Mouse (Mus musculus): Measurements from ENCODE around the gene Siva1. TPM values are rescaled to one million over a fixed set of nuclear protein-coding genes. Genes with fewer than 3 reads are reported as not detected.
A peak's percentile ranks its signal among the peaks of the same experiment; 100 is the strongest.

Gene Siva1
- polyA plus RNA-seq (2015; fragmentation: Nextera tagmentation; extraction: Ambion mirVana) = 152 and 171 TPM in 2 replicates

DNA sequence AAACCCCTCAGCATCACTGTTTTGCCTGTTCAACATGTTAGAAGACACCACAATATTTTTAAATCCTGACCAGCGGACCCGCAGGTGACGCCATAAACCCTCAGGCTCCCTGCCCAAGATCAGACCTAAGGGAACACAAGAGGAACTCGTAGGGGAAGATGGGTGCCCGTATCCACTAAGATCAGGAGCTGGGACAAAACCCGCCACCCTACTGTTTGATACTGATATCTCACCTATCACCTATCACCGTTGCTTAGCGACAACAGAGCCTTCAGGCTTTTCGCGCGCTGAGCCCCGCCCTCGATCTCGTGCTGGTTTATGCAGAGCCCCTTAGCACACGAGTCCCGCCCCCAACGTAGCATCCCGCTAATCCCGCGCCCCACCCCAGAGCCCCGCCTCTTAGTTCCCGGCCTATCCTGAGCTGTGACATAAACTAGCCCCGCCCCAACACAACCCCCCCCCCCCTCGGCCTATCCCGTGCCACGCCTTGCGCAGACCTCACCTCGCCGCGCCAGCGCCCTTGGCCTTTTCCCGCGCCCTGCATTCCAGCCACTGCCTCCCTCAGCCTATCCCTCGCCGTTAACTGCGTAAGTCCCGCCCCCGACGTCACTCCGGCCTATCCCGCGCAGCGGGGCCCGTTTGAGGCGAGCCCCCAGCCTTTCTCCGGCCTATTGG is at the start of gene Siva1:
Gene Siva1 (plus strand): TSS at position 500 of the 675 bp plus-strand sequence.
- ATAC-seq (ENCODE audit: insufficient read depth, low FRiP score) = peak; percentile 96
- H3K27ac ChIP-seq (ENCODE audit: low read length) = peak within 1 kb of the TSS; percentile 90
- WGBS = 2% methylated on average over 46 of the region's 46 CpGs

GRCm38 (mm10) chr12:112594989-112595388 is 49.5 kb upstream of the Siva1 start:
- H3K27ac ChIP-seq (ENCODE audit: low read length) = peak overlapping the region; percentile 32; the same call in 1 of the 2 replicates
- H3K4me3 ChIP-seq (replicated peaks; ENCODE audit: low read length) = no peak overlapping the region
- no peak for ATAC-seq (ENCODE audit: insufficient read depth, low FRiP score)
- H3K4me1 ChIP-seq (ENCODE audit: control insufficient read depth, insufficient read depth, low read length) = peaks cover 34% of the 10 kb centered on the region
- peak overlapping the region; percentile 34 for H3K9ac ChIP-seq (ENCODE audit: low read length)
- no peaks in the 10 kb centered on the region for H3K27me3 ChIP-seq (ENCODE audit: control insufficient read depth, insufficient read depth, low read length)
- no peaks in the 10 kb centered on the region for H3K36me3 ChIP-seq (ENCODE audit: control insufficient read depth, insufficient read depth, low read length)
- 44% methylated on average over 4 of the region's 4 CpGs for WGBS
- H3K9me3 ChIP-seq (replicated peaks; ENCODE audit: control insufficient read depth, low read length) = no peaks in the 10 kb centered on the region
- H3K4me2 ChIP-seq (ENCODE audit: low read depth, low read length) = no peak overlapping the region

More for the DNA sequence above, at the start of gene Siva1:
- Histone ChIP-seq H3K4me3 (replicated peaks; ENCODE audit: low read length) (peak within 1 kb of the TSS; percentile 67), H3K9ac (ENCODE audit: low read length) (peak within 1 kb of the TSS; percentile 89), H3K4me1 (ENCODE audit: control insufficient read depth, insufficient read depth, low read length) (peaks cover 14% of the 10 kb centered on the region), H3K36me3 (ENCODE audit: control insufficient read depth, insufficient read depth, low read length) (no peaks in the 10 kb centered on the region; the same call in 1 of the 2 replicates), H3K27me3 (ENCODE audit: control insufficient read depth, insufficient read depth, low read length) (no peaks in the 10 kb centered on the region), H3K4me2 (ENCODE audit: low read depth, low read length) (peak within 1 kb of the TSS; percentile 74), H3K9me3 (replicated peaks; ENCODE audit: control insufficient read depth, low read length) (no peaks in the 10 kb centered on the region)

- 69% methylated on average over 4 of the region's 4 CpGs for WGBS
- ATAC-seq (ENCODE audit: insufficient read depth, low FRiP score) = peak; percentile 23; the same call in 1 of the 2 replicates
- Histone ChIP-seq H3K27me3 (ENCODE audit: control insufficient read depth, insufficient read depth, low read length) (no peaks in the 10 kb centered on the region), H3K4me1 (ENCODE audit: control insufficient read depth, insufficient read depth, low read length) (peaks cover 32% of the 10 kb centered on the region), H3K9me3 (replicated peaks; ENCODE audit: control insufficient read depth, low read length) (no peaks in the 10 kb centered on the region), H3K36me3 (ENCODE audit: control insufficient read depth, insufficient read depth, low read length) (no peaks in the 10 kb centered on the region), H3K27ac (ENCODE audit: low read length) (peak overlapping the region; percentile 32; the same call in 1 of the 2 replicates), H3K9ac (ENCODE audit: low read length) (no peak overlapping the region), H3K4me2 (ENCODE audit: low read depth, low read length) (no peak overlapping the region), H3K4me3 (replicated peaks; ENCODE audit: low read length) (no peak overlapping the region)
These were observed 48.9 kb upstream of the Siva1 start for GRCm38 (mm10) chr12:112595626-112596025.

GRCm38 (mm10) chr12:112596454-112596853 is 48.0 kb upstream of the Siva1 start:
- 60% methylated on average over 9 of the region's 9 CpGs for WGBS
- Histone ChIP-seq H3K9me3 (replicated peaks; ENCODE audit: control insufficient read depth, low read length) (no peaks in the 10 kb centered on the region), H3K27ac (ENCODE audit: low read length) (no peak overlapping the region), H3K36me3 (ENCODE audit: control insufficient read depth, insufficient read depth, low read length) (no peaks in the 10 kb centered on the region), H3K4me2 (ENCODE audit: low read depth, low read length) (no peak overlapping the region), H3K4me1 (ENCODE audit: control insufficient read depth, insufficient read depth, low read length) (peaks cover 29% of the 10 kb centered on the region), H3K4me3 (replicated peaks; ENCODE audit: low read length) (no peak overlapping the region), H3K9ac (ENCODE audit: low read length) (no peak overlapping the region), H3K27me3 (ENCODE audit: control insufficient read depth, insufficient read depth, low read length) (no peaks in the 10 kb centered on the region)
- ATAC-seq (ENCODE audit: insufficient read depth, low FRiP score) = no peak

DNA sequence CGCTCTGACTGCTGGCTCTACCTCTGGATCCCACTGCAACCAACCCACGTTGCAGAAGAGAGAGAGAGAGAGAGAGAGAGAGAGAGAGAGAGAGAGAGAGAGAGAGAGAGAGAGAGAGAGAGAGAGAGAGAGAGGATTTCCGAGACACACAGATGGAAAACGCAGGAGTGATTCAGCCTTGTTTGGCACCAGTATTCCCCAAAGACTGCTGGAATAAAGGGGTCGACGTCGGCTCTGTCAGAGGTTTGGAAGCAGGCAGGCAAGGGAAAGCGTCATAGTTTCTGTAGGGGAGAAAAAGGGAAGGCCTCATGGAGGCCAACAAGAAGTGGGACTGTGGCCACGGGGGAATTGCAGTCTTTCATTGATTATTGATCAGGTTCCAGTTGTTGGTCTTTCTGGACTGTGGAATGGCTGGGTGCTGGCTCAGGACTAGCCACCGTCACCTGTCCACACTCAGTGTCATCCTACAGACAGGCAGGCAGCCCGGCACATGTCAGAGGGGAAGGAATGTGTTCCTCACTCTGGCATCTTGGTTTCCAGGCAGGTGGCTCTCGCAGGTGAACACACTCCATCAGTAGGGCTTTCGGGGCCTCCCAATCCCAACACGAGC is 47.5 kb upstream of the Siva1 start:
- Histone ChIP-seq H3K9ac (ENCODE audit: low read length) (no peak overlapping the region), H3K4me3 (replicated peaks; ENCODE audit: low read length) (no peak overlapping the region), H3K36me3 (ENCODE audit: control insufficient read depth, insufficient read depth, low read length) (no peaks in the 10 kb centered on the region), H3K27ac (ENCODE audit: low read length) (no peak overlapping the region), H3K27me3 (ENCODE audit: control insufficient read depth, insufficient read depth, low read length) (no peaks in the 10 kb centered on the region), H3K9me3 (replicated peaks; ENCODE audit: control insufficient read depth, low read length) (no peaks in the 10 kb centered on the region), H3K4me1 (ENCODE audit: control insufficient read depth, insufficient read depth, low read length) (peaks cover 29% of the 10 kb centered on the region), H3K4me2 (ENCODE audit: low read depth, low read length) (no peak overlapping the region)
- no peak for ATAC-seq (ENCODE audit: insufficient read depth, low FRiP score)
- WGBS = 69% methylated on average over 14 of the region's 14 CpGs

GRCm38 (mm10) chr12:112597618-112598017 is 46.9 kb upstream of the Siva1 start:
- no peak for ATAC-seq (ENCODE audit: insufficient read depth, low FRiP score)
- Histone ChIP-seq H3K27me3 (ENCODE audit: control insufficient read depth, insufficient read depth, low read length) (no peaks in the 10 kb centered on the region), H3K4me3 (replicated peaks; ENCODE audit: low read length) (no peak overlapping the region), H3K27ac (ENCODE audit: low read length) (no peak overlapping the region), H3K4me2 (ENCODE audit: low read depth, low read length) (no peak overlapping the region), H3K9ac (ENCODE audit: low read length) (no peak overlapping the region), H3K4me1 (ENCODE audit: control insufficient read depth, insufficient read depth, low read length) (peaks cover 29% of the 10 kb centered on the region), H3K9me3 (replicated peaks; ENCODE audit: control insufficient read depth, low read length) (no peaks in the 10 kb centered on the region), H3K36me3 (ENCODE audit: control insufficient read depth, insufficient read depth, low read length) (no peaks in the 10 kb centered on the region)
- 87% methylated on average over 8 of the region's 8 CpGs for whole genome bisulfite sequencing

DNA sequence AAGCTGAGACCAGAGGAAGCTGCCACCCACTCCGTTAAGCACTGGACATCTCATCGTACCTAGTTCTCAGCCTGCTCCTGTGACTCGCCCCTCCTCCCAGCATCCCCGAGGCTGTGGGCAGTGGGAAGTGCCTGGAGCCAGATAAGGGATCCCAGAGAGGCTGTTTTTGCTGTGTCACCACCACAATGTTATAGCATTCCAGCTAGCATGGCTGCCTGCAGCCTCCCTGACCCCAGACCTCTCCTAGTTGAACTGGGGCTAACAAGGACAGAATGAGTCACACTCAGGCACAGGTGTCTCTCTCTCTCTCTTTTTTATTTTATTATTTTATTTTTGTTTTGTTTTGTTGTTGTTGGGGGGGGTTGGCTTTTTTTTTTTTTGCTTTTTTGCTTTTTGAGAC is 45.3 kb upstream of the Siva1 start:
- H3K27me3 ChIP-seq (ENCODE audit: control insufficient read depth, insufficient read depth, low read length) = no peaks in the 10 kb centered on the region
- no peak for ATAC-seq (ENCODE audit: insufficient read depth, low FRiP score)
- no peak overlapping the region for H3K9ac ChIP-seq (ENCODE audit: low read length)
- peaks cover 20% of the 10 kb centered on the region for H3K4me1 ChIP-seq (ENCODE audit: control insufficient read depth, insufficient read depth, low read length)
- WGBS = 34% methylated on average over 4 of the region's 4 CpGs
- H3K27ac ChIP-seq (ENCODE audit: low read length) = no peak overlapping the region
- H3K36me3 ChIP-seq (ENCODE audit: control insufficient read depth, insufficient read depth, low read length) = no peaks in the 10 kb centered on the region
- H3K4me3 ChIP-seq (replicated peaks; ENCODE audit: low read length) = no peak overlapping the region
- no peaks in the 10 kb centered on the region for H3K9me3 ChIP-seq (replicated peaks; ENCODE audit: control insufficient read depth, low read length)
- no peak overlapping the region for H3K4me2 ChIP-seq (ENCODE audit: low read depth, low read length)

GRCm38 (mm10) chr12:112599942-112600611 is 44.4 kb upstream of the Siva1 start:
- no peaks in the 10 kb centered on the region for H3K9me3 ChIP-seq (replicated peaks; ENCODE audit: control insufficient read depth, low read length)
- H3K27me3 ChIP-seq (ENCODE audit: control insufficient read depth, insufficient read depth, low read length) = no peaks in the 10 kb centered on the region
- no peak for ATAC-seq (ENCODE audit: insufficient read depth, low FRiP score)
- H3K9ac ChIP-seq (ENCODE audit: low read length) = no peak overlapping the region
- WGBS = 82% methylated on average over 30 of the region's 30 CpGs
- no peak overlapping the region for H3K27ac ChIP-seq (ENCODE audit: low read length)
- no peak overlapping the region for H3K4me3 ChIP-seq (replicated peaks; ENCODE audit: low read length)
- no peaks in the 10 kb centered on the region for H3K36me3 ChIP-seq (ENCODE audit: control insufficient read depth, insufficient read depth, low read length)
- H3K4me1 ChIP-seq (ENCODE audit: control insufficient read depth, insufficient read depth, low read length) = peaks cover 13% of the 10 kb centered on the region
- H3K4me2 ChIP-seq (ENCODE audit: low read depth, low read length) = no peak overlapping the region

DNA sequence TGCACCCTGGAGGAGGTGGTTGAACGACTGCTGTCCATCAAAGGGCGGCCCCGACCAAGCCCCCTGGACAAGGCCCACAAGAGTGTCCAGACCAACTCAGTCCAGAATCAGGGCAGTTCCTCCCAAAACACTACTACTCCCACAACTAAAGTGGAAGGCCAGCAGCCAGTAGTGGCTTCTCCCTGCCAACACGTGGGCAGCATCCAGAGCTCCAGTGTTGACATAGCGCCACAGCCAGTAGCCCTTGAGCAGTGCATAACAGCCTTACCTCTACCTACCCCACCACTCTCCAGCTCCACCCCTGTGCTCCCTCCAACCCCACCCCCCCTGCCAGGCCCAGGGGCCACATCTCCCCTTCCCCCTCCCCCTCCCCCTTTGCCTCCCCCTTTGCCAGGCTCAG is 40.5 kb upstream of the Siva1 start:
- no peak overlapping the region for H3K9ac ChIP-seq (ENCODE audit: low read length)
- no peaks in the 10 kb centered on the region for H3K9me3 ChIP-seq (replicated peaks; ENCODE audit: control insufficient read depth, low read length)
- peaks cover 3% of the 10 kb centered on the region; the same call in 1 of the 2 replicates for H3K4me1 ChIP-seq (ENCODE audit: control insufficient read depth, insufficient read depth, low read length)
- no peak overlapping the region for H3K4me3 ChIP-seq (replicated peaks; ENCODE audit: low read length)
- no peak overlapping the region for H3K4me2 ChIP-seq (ENCODE audit: low read depth, low read length)
- ATAC-seq (ENCODE audit: insufficient read depth, low FRiP score) = no peak
- no peak overlapping the region for H3K27ac ChIP-seq (ENCODE audit: low read length)
- WGBS = 80% methylated on average over 5 of the region's 5 CpGs
- H3K27me3 ChIP-seq (ENCODE audit: control insufficient read depth, insufficient read depth, low read length) = no peaks in the 10 kb centered on the region
- no peaks in the 10 kb centered on the region for H3K36me3 ChIP-seq (ENCODE audit: control insufficient read depth, insufficient read depth, low read length)

All from stomach, embryonic 16.5 days (tissue).